Mouse (Mus musculus) liver, embryonic 12.5 days (tissue): ENCODE results near the gene Lrrc63. TPM values are rescaled to one million over a fixed set of nuclear protein-coding genes. Genes with fewer than 3 reads are reported as not detected.

Source experiments
- ATAC-seq: fragments of 200-750 bp; cut with Nextera tagmentation; 2 replicates; pipeline ENCODE4 v1.8.0; 2017; ENCODE audit warnings: moderate number of reproducible peaks, mild to moderate bottlenecking, moderate library complexity
- H3K27ac ChIP-seq: fragments of 300-500 bp; sonication (generic); 2 replicates; pipeline ENCODE4 v1.5.1; 2016; ENCODE audit warnings: mild to moderate bottlenecking
- H3K27me3 ChIP-seq: fragments of 300-500 bp; sonication (generic); replicated peaks from 2 replicates; pipeline ENCODE4 v1.6.1; 2016; ENCODE audit warnings: mild to moderate bottlenecking, moderate library complexity
- H3K36me3 ChIP-seq: fragments of 300-500 bp; sonication (generic); 2 replicates; pipeline ENCODE4 v1.6.1; 2016; ENCODE audit warnings: mild to moderate bottlenecking, moderate library complexity
- H3K4me1 ChIP-seq: fragments of 300-500 bp; sonication (generic); 2 replicates; pipeline ENCODE4 v1.6.1; 2016
- H3K4me2 ChIP-seq: fragments of 300-500 bp; sonication (generic); 2 replicates; pipeline ENCODE4 v1.6.1; 2016; ENCODE audit warnings: mild to moderate bottlenecking, moderate library complexity
- H3K4me3 ChIP-seq: fragments of 300-500 bp; sonication (generic); 2 replicates; pipeline ENCODE4 v1.5.1; 2016; ENCODE audit warnings: mild to moderate bottlenecking, moderate library complexity
- H3K9ac ChIP-seq: fragments of 300-500 bp; sonication (generic); 2 replicates; pipeline ENCODE4 v1.6.1; 2016; ENCODE audit warnings: mild to moderate bottlenecking, moderate library complexity
- H3K9me3 ChIP-seq: fragments of 300-500 bp; sonication (generic); replicated peaks from 2 replicates; pipeline ENCODE4 v1.6.1; 2016; ENCODE audit warnings: mild to moderate bottlenecking, moderate library complexity
- WGBS: fragments of 180-500 bp; shearing (Covaris S2); methylation state at CpG from one replicate; pipeline ENCODE4 v1.1.7; 2016; ENCODE audit not compliant: insufficient replicate concordance; 5-methylcytosine and 5-hydroxymethylcytosine counted together
- polyA plus RNA-seq: library from polyadenylated mRNA; unstranded; fragments of >200 nt; fragmentation: Nextera tagmentation; extraction: Ambion mirVana; gene quantifications from 2 replicates; pipeline ENCODE4 v1.2.1, GENCODE M21; 2016

The Lrrc63 gene
- polyA plus RNA-seq, 1 experiment from 2014 or later: not detected

GRCm38 (mm10) chr14:75060562-75060961 is 70.1 kb downstream of the Lrrc63 start:
- ATAC-seq: no peak
- Histone ChIP-seq H3K4me3 (no peak overlapping the region), H3K27me3 (no peaks in the 10 kb centered on the region), H3K4me1 (peaks cover 15% of the 10 kb centered on the region), H3K9ac (no peak overlapping the region), H3K4me2 (no peak overlapping the region), H3K27ac (no peak overlapping the region), H3K9me3 (no peaks in the 10 kb centered on the region), H3K36me3 (no peaks in the 10 kb centered on the region)
- WGBS: 30% methylated on average over 8 of the region's 8 CpGs

GRCm38 (mm10) chr14:75056861-75057431 is 73.7 kb downstream of the Lrrc63 start:
- WGBS: 29% methylated on average over 9 of the region's 9 CpGs
- Histone ChIP-seq H3K4me1 (peaks cover 32% of the 10 kb centered on the region), H3K4me3 (no peak overlapping the region), H3K9ac (no peak overlapping the region), H3K4me2 (0 out of 2 replicates have a peak overlapping the region, but pooled peaks have one; percentile 13), H3K27me3 (no peaks in the 10 kb centered on the region), H3K27ac (peak overlapping the region; percentile 11; the same call in 1 of the 2 replicates), H3K36me3 (no peaks in the 10 kb centered on the region), H3K9me3 (no peaks in the 10 kb centered on the region)
- ATAC-seq: no peak

- Histone ChIP-seq H3K4me2 (no peak overlapping the region), H3K9ac (no peak overlapping the region), H3K4me1 (peaks cover 32% of the 10 kb centered on the region), H3K27ac (no peak overlapping the region), H3K36me3 (no peaks in the 10 kb centered on the region), H3K27me3 (no peaks in the 10 kb centered on the region), H3K9me3 (no peaks in the 10 kb centered on the region), H3K4me3 (no peak overlapping the region)
- WGBS: 51% methylated on average over 14 of the region's 14 CpGs
- 0 out of 2 replicates have a peak, but pooled peaks have one; percentile 31 for ATAC-seq
Measured at GRCm38 (mm10) chr14:75054455-75055343, 76.0 kb downstream of the Lrrc63 start.

- no peak overlapping the region for H3K4me2 ChIP-seq
- H3K36me3 ChIP-seq: no peaks in the 10 kb centered on the region
- H3K27me3 ChIP-seq: no peaks in the 10 kb centered on the region
- no peaks in the 10 kb centered on the region for H3K9me3 ChIP-seq
- H3K27ac ChIP-seq: no peak overlapping the region
- peaks cover 32% of the 10 kb centered on the region for H3K4me1 ChIP-seq
- H3K9ac ChIP-seq: no peak overlapping the region
- 45% methylated on average over 8 of the region's 8 CpGs for WGBS
- no peak overlapping the region for H3K4me3 ChIP-seq
- ATAC-seq: no peak
Measured at GRCm38 (mm10) chr14:75052451-75052850, 78.2 kb downstream of the Lrrc63 start.

- no peaks in the 10 kb centered on the region for H3K9me3 ChIP-seq
- H3K27ac ChIP-seq: no peak overlapping the region
- no peak for ATAC-seq
- no peaks in the 10 kb centered on the region for H3K36me3 ChIP-seq
- 43% methylated on average over 7 of the region's 7 CpGs for WGBS
- H3K27me3 ChIP-seq: no peaks in the 10 kb centered on the region
- no peak overlapping the region for H3K4me3 ChIP-seq
- H3K4me2 ChIP-seq: no peak overlapping the region
- H3K4me1 ChIP-seq: no peaks in the 10 kb centered on the region
- H3K9ac ChIP-seq: no peak overlapping the region
Measured at GRCm38 (mm10) chr14:75045184-75045583, 85.5 kb downstream of the Lrrc63 start.

- Histone ChIP-seq H3K36me3 (no peaks in the 10 kb centered on the region), H3K27me3 (no peaks in the 10 kb centered on the region), H3K27ac (no peak overlapping the region), H3K4me1 (peaks cover 7% of the 10 kb centered on the region), H3K4me2 (no peak overlapping the region), H3K9me3 (no peaks in the 10 kb centered on the region), H3K9ac (no peak overlapping the region), H3K4me3 (no peak overlapping the region)
- no peak for ATAC-seq
- WGBS: 70% methylated on average over 11 of the region's 11 CpGs
Measured at GRCm38 (mm10) chr14:75035431-75035830, 95.2 kb downstream of the Lrrc63 start.

Other genes with a start within 250 kb of the Lrrc63 start
- gene Lrch1, start 183.0 kb downstream of the Lrrc63 start, polyA plus RNA-seq: 6.5 and 7.8 TPM in 2 replicates
- 0.19 and 0.22 TPM in 2 replicates for gene Rubcnl, start 114.9 kb downstream of the Lrrc63 start, polyA plus RNA-seq
- gene Lcp1, start 220 bp upstream of the Lrrc63 start, polyA plus RNA-seq: 36.2 and 39.8 TPM in 2 replicates
- 50.0 and 50.6 TPM in 2 replicates for gene Cpb2, start 111.4 kb upstream of the Lrrc63 start, polyA plus RNA-seq
- gene Zc3h13, start 153.5 kb upstream of the Lrrc63 start, polyA plus RNA-seq: 20.1 TPM in 2 replicates